Mouse (Mus musculus) E14TG2a.4 (cell line): ENCODE measurements around the gene Cage1.

ENCODE experiments used
- CTCF ChIP-seq: conservative IDR thresholded peaks from 2 replicates; pipeline ENCODE4 v1.5.1; 2014; ENCODE audit warnings: low read length
- POU5F1 ChIP-seq: IDR thresholded peaks from 2 replicates; pipeline ENCODE4 v1.6.1; 2014; ENCODE audit warnings: low read length, borderline replicate concordance

DNA sequence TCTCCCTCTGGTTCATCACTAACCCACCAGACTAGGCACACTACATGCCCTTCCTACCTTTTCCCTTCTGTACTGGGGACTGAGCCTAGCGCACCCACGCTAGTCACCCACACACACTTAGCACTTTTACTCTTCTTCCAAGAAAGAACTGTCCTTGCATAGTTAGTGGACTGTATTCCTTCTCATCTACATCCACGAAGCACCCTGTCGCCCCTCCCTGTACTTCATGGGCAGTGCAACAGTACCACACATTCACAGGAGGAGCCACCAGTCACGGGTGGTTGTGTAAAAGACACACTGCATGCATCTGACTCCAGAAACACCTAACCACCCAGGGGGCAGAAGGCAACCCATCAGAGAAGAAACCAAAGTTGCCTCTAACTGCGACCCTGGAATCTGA is 62.8 kb downstream of the Cage1 start:
- TF ChIP-seq CTCF (no peak), POU5F1 (no peak)
